Mouse (Mus musculus): Measurements from ENCODE around the gene Lima1.

GRCm38 (mm10) chr15:99907041-99907440 lies 31.8 kb upstream of the Lima1 start:
- TF ChIP-seq CTCF (IDR thresholded peaks at IDR 0.05; ENCODE audit: extremely low read depth, insufficient read depth, low read length) (no peak), POLR2A (IDR thresholded peaks at IDR 0.05; ENCODE audit: extremely low read depth, insufficient read depth, low read length) (no peak)

Data from cortical plate, adult 2 months (tissue).